Mouse (Mus musculus) liver, adult 2 months (tissue): ENCODE measurements around the gene Prmt3.

Source experiments
- CTCF ChIP-seq: fragments of 200-500 bp; IDR thresholded peaks from 2 replicates; pipeline ENCODE4 v1.5.1; 2011; ENCODE audit warnings: low read depth, low read length, control low read depth
- POLR2A ChIP-seq: fragments of 200-500 bp; IDR thresholded peaks from 2 replicates; pipeline ENCODE4 v1.6.1; 2011; ENCODE audit warnings: low read length, control low read depth; ENCODE audit not compliant: insufficient read depth; ENCODE audit errors: extremely low read depth

GRCm38 (mm10) chr7:49819393-49819792 lies 41.2 kb downstream of the Prmt3 start:
- no peak for TF ChIP-seq CTCF
- TF ChIP-seq POLR2A = no peak
